Mouse (Mus musculus) liver, embryonic 14.5 days (tissue): ENCODE measurements around the gene Hmgb2.

Source experiments
- CTCF ChIP-seq: IDR thresholded peaks from 2 replicates; pipeline ENCODE4 v1.5.1; 2016; ENCODE audit warnings: antibody characterized with exemption, low read depth, control low read depth
- EP300 ChIP-seq: IDR thresholded peaks from 2 replicates; pipeline ENCODE4 v1.6.1; 2016; ENCODE audit warnings: antibody characterized with exemption, low read depth

- TF ChIP-seq CTCF (no peak), EP300 (no peak)
Measured at GRCm38 (mm10) chr8:57538601-57539000, 26.9 kb downstream of the Hmgb2 start.
